ENCODE assay signal across 8 mouse cellular contexts in the genomic region with DNA sequence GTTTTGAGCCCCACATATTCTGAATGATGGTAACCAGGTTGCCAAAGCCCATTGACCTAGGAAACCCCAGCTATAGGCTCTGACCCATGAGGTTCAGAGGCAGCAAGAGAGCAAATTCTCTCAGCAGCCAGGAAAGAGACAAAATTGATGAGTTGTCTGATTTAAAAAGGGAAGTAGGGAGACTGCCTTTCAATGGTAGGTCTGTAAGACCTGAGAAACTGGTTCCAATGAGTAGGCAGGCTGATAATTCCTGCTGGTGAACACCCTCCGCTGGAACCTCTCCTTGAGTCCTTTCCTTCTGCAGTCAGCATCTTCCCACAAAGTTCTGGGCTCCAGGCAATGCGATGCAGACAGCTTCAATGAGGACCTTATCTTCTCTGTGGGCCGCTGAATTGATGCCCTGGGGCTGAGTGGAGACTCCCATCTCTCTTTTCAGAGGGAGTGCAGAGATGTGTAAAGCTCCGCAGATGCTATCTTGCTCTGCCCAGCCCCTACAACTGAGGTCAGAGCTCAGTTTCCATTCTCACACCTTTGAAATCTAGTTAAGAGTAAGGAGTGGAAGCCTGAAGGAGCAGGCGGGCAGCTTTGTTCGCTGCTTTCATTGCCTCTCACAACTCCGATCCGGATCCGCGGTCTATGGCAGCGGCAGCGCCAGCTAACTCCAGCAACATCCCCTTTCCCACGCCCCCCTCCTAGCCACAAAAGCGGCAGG.
A peak's percentile ranks its signal among the peaks of the same experiment; 100 is the strongest.
DNase-seq lines count a peak whose midpoint lies in the region; ATAC-seq and TF ChIP-seq lines count a peak whose summit lies in the region.

No protein-coding gene starts in this region.

- ATAC-seq in granulocyte monocyte progenitor cell, adult 5-6 weeks (replicated peaks; ENCODE audit: poor library complexity, severe bottlenecking) = peak; percentile 34
- ATAC-seq in midbrain, embryonic 11.5 days (ENCODE audit: low FRiP score) = peak; percentile 36; the same call in 1 of the 2 replicates

- TF ChIP-seq POLR2A in kidney, adult 2 months (IDR thresholded peaks at IDR 0.05; ENCODE audit: low read depth, low read length) = no peak

- H3K4me2 ChIP-seq in midbrain, embryonic 11.5 days = peak overlapping the region; percentile 62

- no peak for DNase-seq in kidney, adult 2 months
- DNase-seq in kidney, adult 8-10 months = no peak
- DNase-seq in Muller cell, postnatal 12 days (ENCODE audit: inconsistent ontology term) = peak; percentile 82
- DNase-seq in midbrain, embryonic 11.5 days (ENCODE audit: low spot score, missing footprints) = peak; percentile 95
- DNase-seq in yolk sac, embryonic 10.5 days (ENCODE audit: low spot score) = no peak
- no peak for DNase-seq in right cerebral cortex, postnatal 4 days
- no peak for DNase-seq in ovary, postnatal 10 days (ENCODE audit: low spot score)

- H3K4me3 ChIP-seq in kidney, adult 2 months (ENCODE audit: insufficient read depth, low read depth, low read length) = peak overlapping the region; percentile 65
- peak overlapping the region; percentile 50 for H3K4me3 ChIP-seq in midbrain, embryonic 11.5 days (ENCODE audit: low read depth, low read length)

- H3K27ac ChIP-seq in kidney, adult 2 months (ENCODE audit: insufficient read depth, low read depth, low read length) = no peak overlapping the region
- peak overlapping the region; percentile 40; the same call in 1 of the 2 replicates for H3K27ac ChIP-seq in midbrain, embryonic 11.5 days (ENCODE audit: low read depth, low read length)

- WGBS in kidney, adult 2 months = 12% methylated on average over 14 of the region's 14 CpGs
- 3% methylated on average over 14 of the region's 14 CpGs for WGBS in midbrain, embryonic 11.5 days

- no peaks in the 10 kb centered on the region for H3K36me3 ChIP-seq in kidney, adult 2 months (ENCODE audit: control insufficient read depth, insufficient read depth, low read length)
- no peaks in the 10 kb centered on the region for H3K36me3 ChIP-seq in midbrain, embryonic 11.5 days (ENCODE audit: control insufficient read depth, insufficient read depth, low read length)

- no peaks in the 10 kb centered on the region for H3K9me3 ChIP-seq in midbrain, embryonic 11.5 days (ENCODE audit: control insufficient read depth, low read length)

- no peak for TF ChIP-seq CTCF in kidney, adult 2 months (conservative IDR thresholded peaks at IDR 0.05; ENCODE audit: insufficient read depth, insufficient read length, low read depth, low read length)

- no peaks in the 10 kb centered on the region for H3K4me1 ChIP-seq in kidney, adult 2 months (ENCODE audit: control insufficient read depth, insufficient read depth, low read length)
- H3K4me1 ChIP-seq in midbrain, embryonic 11.5 days (ENCODE audit: control insufficient read depth, insufficient read depth, low read length) = peaks cover 17% of the 10 kb centered on the region

- H3K27me3 ChIP-seq in kidney, adult 2 months (replicated peaks; ENCODE audit: control insufficient read depth, insufficient read depth, low read length) = no peaks in the 10 kb centered on the region
- peaks cover 5% of the 10 kb centered on the region; the same call in 1 of the 2 replicates for H3K27me3 ChIP-seq in midbrain, embryonic 11.5 days (ENCODE audit: control insufficient read depth, insufficient read depth, low read length)

- peak overlapping the region; percentile 56 for H3K9ac ChIP-seq in midbrain, embryonic 11.5 days (ENCODE audit: low read length)

Comparison
In these comparisons a context has a peak if more than half of its experiments do, and no peak if none do; other contexts are left out.
1. DNase-seq: peak in Muller cell, postnatal 12 days (single experiment) and midbrain, embryonic 11.5 days (single experiment); none in kidney, adult 2 months (single experiment), kidney, adult 8-10 months (0 of 2), yolk sac, embryonic 10.5 days (single experiment), right cerebral cortex, postnatal 4 days (single experiment) and ovary, postnatal 10 days (single experiment).